Mouse (Mus musculus) MEL-GATA-1-ER (cell line): ENCODE measurements around the gene Dyrk1a.

ENCODE experiments used
- DNase-seq: peaks from one replicate; pipeline ENCODE4 v3.0.0-alpha.2; 2012; ENCODE audit warnings: low read depth; ENCODE audit errors: extremely low read depth

Gene Dyrk1a

DNA sequence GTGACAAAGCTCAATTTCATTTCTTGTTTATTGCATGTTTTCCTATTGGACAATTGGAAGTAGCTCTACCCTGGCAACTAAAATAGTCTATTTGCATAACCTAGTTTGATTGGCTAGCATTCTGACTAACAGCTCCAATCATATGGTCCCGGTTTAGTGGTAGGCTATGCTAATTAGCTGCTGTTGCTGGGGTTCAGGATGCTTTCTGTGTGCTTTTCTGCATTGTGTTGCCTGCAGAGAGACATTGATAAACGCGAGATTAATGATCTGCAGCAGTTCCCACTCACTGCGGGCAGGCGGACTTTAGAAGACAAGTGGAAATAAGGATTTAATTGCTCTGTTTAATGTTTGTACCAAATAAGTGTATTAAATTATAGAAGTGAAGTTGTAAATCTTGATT lies 62.2 kb downstream of the Dyrk1a start:
- peak; percentile 89 for DNase-seq

DNA sequence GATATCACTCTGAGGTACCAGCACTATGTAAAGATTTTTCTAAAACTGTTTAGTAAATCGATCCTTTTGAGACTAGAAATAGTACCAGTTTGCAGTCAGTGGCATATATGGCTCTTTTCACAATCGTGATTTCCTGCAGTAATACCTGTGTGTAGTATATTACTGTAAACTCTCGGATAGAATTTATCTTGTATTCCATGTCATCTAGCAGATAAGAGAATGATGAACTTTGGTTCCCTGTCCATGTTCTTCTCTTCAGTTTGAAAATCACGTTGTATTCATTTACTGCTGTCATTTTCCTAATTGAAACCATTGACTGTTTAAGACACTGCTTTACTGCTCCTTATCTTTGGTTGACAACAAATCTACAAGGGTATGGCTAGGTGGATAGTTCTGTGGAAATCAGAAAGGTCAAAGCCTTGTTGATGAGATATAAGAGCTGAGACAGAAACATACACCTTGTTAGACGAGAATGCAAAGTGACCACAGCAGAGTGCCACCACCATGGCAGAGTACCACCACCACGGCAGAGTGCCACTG lies 62.7 kb downstream of the Dyrk1a start:
- DNase-seq, result no peak

DNA sequence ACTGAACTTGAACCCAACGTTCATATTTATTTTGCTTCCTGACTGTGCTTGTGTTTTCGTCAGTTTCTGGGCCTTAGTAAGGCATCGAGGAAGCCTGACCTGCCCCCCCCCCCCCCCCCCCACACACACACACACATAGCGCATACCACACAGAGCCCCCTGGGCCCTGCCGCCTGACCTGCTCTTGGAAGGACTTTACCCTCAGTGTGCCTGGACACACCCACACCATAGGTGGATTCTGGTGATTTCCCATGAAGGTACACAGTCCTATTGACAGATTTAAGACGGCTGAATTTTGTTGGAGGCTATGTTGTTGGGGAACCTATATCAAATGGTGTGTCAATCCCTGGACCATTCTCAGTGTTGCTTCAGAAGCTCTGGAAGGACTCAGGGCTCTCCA lies 63.2 kb downstream of the Dyrk1a start:
- DNase-seq, result no peak

DNA sequence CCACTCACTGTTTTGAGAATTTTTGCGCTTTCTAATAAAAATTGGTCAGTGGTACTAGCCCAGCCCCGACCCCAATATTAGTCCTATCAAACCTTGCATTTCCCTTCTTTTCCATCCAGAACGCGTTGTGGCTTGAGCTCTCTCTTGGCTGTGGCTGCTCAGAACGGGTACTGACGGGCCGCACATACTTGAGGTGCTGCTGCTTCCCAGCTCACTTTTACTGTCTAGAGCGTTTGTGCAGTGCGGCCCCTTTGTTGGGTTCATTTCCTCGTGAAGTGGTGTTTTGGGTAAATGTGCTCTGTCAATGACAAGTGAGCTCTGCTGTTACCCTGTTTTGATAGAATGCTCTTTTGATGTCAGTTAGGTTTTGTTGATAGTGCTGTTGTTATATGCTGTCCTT lies 67.6 kb downstream of the Dyrk1a start:
- no peak for DNase-seq

DNA sequence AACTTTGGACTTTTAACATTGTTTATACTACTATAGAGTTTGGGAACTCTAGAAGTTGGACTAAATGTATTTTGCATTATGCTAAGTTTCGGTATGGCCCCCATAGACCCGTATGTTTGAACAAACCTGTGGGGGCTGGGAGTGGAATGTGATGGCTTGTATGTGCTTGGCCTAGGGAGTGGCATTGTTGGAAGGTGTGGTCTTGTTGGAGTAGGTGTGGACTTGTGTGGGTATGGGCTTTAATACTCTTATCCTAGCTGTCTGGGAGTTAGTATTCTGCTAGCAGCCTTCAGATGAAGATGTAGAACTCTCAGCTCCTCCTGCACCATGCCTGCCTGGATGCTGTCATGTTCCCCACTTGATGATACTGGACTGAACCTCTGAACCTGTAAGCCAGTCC lies 72.0 kb downstream of the Dyrk1a start:
- no peak for DNase-seq

DNA sequence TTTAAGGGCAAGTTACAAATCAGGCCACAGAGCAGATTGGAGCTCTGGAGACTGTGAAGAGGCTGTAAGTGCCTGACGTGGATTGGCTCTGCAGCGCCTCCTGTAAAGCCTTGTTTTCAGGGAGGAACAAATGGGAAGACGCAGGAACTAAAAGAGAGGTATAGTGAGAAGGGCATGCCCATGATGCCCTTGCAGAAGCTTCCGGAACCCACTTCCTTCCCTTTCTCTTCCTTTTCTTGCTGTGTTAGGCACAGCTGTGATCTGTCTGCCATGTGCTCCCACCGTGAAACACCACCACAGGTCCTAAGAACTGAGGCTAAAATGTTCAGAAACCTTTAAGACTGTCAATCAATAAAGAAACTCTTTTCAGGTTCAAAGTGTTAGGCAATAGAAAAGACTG lies 77.3 kb downstream of the Dyrk1a start:
- DNase-seq, result no peak

DNA sequence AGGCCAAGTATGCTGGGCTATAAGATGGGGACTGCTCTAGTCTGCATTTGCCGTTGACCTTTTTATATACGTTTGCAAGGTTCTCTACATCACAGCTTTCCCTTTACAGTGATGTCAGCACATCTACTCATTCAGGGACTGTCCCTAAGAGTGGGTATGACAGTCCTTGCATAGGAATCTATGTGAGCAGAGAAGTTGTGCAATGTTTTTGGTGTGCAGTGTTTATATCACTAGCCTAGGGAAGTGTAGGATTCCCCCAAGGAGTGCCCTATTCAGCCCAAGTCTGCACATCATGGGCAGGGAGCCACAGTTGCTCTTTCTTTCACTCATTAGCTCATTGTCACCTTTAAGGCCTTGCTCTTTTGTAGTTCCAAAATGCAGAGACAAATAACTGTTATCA lies 78.1 kb downstream of the Dyrk1a start:
- no peak for DNase-seq

DNA sequence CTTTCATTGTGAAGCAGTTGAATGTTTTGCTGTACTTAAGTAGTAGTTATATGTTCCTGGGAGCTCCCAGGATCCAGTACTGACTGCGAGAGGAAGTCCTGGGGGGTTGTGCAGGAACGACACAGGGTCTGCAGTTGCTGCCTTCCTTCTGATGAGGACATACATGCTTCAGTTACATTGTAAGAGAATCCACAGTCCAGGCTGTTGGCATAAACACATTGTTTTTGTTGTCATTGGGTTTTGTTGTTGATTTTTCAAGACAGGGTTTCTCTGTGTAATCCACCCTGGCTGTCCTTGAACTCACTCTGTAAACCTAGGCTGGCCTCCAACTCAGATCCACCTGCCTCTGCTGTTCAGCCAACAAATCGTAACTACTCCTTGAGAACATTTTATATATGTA lies 80.1 kb downstream of the Dyrk1a start:
- DNase-seq, result no peak

DNA sequence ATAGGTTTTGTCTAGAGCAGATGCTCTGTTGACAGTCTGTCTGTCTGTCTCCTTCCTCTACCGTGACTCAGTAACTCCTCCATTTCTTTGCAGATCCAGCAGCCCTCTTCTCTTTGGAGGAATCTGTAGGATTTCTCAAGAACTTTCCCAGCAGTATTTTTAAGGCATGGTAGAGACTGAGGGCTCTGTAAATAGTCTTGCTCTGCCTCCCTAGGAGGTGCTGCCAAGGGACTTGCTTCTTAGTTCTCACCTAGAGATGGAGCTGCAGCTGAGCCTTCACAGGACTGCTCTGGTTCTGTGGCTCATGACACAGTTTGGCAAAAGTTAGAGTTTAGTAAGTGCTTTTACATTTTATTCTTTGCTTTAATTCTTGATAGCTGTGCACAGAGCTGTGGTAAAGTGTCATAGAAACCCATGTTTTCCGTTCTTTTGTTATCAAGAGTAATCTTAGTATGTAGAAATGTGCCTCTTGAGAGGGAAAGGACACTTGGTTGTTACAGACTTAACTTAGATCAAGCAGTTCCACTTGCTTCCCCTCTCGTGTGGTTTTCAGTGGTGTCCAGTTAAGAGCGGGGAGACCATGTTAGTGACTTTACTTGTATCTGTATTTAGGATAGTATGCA lies 82.4 kb downstream of the Dyrk1a start:
- no peak for DNase-seq

DNA sequence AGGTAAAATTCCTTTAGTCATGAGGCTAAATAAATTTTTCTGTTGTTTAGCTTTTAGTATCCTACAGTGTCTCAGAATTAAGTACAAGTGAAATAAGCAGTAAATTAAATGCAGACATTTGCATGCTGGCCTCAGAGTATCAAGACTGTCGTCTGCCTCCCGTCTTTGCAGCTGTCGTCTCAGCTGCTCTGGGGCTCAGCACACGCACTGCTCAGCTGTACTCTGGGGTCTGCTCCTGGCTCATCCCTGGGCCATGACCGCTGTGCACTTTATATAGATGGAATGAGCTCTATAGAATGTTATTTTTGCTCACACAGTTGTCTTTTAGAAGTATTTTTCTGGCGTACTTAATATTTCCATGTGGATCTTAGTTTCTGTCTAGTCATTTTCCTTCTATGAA lies 85.3 kb downstream of the Dyrk1a start:
- no peak for DNase-seq

DNA sequence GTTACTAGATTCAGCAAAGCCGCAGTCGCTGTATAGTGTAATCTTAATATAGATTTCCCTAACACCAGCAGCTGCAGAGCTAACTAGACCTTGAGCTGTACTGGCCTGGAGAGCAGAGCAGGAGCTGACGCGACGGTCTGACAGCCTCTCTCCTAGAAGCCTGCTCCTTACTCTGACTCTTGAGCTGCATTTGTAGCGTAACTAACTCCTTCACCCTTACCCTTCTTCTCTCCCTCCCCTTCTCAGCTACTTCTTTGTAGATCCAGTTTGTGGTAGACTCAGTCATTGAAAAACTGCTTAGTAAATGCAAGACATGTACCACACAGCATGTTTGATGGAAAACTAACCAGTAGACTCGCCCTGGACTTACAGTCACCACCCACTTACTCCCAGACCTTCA lies 87.1 kb downstream of the Dyrk1a start:
- DNase-seq, result no peak

DNA sequence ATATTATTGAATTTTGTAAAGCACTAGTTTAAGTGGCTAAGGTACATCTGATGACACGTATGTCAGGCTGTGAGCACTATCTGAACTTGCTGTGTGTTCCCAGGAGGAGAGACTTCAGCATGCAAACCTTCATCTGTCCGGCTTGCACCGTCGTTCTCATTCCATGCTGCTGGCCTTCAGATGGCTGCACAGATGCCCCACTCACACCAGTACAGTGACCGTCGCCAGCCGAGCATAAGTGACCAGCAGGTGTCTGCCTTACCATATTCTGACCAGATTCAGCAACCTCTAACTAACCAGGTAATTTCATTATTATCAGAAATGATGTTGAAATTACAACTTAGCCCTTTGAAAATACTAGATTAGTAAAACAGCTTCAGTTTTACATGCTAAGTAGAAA lies 89.6 kb downstream of the Dyrk1a start:
- DNase-seq, result no peak

DNA sequence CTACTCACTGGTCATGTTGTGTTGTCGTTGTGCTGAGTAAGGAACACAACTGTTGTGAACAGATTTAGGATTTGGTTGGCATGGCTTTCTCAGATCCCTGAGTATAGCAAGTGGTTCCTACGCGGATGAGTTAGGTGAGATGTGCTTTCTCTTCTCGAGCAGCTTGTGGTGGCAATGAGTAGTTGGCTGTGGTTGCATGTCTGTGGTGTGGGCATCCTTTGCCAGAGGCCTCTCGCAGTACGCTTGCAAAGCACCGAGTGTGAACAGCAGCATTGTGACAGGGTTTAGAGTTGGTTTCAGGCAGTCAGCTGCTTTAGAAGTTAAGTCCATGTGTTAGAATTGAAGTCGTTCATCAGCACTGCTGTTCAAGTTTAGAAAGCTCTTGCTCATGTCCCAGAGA lies 90.4 kb downstream of the Dyrk1a start:
- DNase-seq, result no peak

DNA sequence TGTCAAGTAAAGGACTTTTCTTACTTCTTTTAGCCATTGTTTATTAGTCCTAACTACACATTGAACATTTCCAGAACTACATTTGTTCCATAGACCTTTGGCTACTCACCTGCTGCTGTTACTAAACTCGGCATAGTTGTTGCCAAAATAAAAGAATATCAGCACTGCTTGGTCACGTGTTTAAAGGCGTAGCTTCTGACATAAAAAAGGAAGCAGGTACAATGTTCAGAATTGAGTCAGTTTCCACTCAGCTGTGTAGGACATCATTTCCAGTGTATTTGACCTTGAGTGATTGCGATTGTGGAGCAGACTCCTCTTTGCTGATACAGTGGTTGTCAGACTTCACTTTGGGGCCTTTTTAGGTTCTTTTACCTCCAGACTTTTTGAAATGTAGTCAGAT lies 97.7 kb downstream of the Dyrk1a start:
- DNase-seq, result no peak

DNA sequence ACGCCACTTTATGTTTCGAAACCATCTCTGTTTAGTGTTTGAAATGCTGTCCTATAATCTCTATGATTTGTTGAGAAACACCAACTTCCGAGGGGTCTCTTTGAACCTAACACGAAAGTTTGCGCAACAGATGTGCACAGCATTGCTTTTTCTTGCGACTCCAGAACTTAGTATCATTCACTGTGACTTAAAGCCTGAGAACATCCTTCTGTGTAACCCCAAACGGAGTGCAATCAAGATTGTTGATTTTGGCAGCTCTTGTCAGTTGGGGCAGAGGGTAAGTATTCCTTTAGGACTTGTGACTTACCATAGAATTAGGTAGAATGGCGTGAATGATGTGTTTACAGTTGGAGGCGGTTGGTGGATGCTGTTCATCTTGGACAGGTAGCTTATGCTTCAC lies 101.5 kb downstream of the Dyrk1a start:
- no peak for DNase-seq

DNA sequence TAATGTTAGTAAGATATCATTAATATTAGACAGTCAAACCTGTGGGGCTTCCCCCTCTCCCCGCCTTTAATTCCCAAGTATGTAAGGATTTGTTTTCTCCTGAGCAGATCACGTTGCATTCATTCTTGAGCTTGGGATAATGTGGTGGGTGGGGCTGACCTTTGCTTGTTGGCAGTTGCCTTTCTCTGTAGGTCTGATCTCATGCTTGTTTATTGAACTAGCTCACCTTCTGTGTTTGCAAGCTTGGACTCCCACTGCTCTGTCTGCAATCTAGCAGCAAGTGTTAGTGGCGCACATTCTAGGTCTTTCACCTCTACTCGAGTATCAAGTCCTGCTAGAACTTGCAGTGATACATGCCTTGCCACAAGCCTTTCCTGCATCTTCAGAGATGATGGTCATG lies 111.1 kb downstream of the Dyrk1a start:
- DNase-seq, result no peak

DNA sequence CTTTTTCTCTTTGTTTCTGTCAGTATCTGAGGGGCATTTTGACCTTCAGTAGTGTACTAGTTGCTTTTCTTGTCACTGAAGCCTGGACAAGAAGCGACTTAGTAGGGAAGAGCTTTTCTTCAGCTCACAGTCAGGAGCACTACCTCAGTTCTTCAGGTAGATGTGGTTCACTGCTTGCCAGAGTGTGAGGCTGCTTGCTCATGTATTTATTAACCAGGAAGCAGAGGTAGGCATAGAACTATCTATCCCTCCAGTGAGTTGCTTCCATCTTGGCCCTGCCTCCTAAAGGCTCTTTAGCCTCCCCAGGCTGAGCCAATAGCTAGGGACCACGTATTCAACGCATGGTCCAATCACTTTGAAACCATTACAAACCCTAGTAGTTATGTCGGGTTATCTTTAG lies 112.0 kb downstream of the Dyrk1a start:
- no peak for DNase-seq

DNA sequence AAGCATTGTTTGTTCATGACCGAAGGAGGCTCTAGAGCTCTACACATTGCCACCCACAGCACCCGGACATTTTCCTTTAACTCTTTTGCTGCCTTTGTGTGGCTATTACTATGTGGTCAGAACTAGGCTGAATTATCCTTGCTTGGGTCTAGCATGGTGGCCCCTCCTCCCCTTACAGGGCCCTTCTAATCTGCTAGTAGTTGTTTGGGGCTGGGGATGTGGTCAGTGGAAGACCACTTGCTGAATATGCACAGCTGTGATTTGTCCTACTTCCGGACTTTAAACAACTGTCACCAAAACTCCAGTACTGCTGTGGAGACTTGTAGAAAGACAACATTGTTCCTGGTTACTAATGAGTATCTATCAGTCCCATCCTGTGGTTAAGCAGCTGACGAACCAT lies 114.2 kb downstream of the Dyrk1a start:
- DNase-seq, result no peak

DNA sequence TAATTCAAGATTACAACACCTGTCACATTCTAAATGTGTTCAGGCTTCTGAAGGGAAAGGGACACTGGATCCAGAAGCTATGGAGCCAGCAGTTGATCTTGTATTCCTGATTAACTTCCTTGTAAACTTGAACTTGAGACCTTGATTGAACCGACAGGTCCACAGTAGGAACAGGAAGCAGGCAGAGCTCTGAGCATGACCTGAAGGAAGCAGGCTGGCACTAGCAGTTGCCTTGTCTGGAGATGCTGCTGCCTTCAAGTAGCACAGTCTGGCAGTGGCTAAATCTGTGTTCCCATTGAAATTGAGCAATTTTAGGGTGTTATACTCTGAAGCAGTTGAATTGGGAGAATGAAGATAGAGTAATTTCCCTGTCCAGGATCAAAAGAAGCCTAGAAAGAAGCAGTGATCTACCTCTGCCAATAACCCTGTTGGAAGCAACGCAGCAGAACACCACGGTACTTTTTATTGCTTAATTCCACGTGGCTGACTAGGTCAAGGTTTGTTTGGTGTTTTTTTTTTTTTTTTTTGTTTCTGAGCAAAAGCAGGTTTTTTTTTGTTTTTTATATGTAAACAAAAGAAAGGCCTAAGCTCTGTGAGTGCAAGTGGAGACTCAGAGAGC lies 124.0 kb downstream of the Dyrk1a start:
- DNase-seq, result no peak

DNA sequence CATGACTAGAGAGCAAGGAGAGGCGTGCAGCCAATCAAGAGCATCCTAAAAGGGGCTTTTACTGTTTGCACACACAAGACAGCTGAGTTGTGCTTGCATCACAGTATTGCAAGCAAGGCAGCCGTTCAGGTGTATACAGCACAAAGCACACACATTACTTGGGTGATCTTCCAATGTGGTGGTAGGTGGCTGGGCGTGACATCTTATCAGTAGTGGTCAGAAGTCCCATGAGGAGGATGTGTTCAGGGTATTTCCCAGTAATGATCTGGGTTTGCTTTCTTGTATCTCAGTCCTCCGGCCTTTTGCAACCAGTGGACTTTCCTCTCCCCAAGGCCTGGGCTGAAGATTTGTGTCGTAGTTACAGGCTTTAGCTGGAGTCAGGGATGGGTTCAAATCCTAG lies 127.7 kb downstream of the Dyrk1a start:
- peak; percentile 12 for DNase-seq

DNA sequence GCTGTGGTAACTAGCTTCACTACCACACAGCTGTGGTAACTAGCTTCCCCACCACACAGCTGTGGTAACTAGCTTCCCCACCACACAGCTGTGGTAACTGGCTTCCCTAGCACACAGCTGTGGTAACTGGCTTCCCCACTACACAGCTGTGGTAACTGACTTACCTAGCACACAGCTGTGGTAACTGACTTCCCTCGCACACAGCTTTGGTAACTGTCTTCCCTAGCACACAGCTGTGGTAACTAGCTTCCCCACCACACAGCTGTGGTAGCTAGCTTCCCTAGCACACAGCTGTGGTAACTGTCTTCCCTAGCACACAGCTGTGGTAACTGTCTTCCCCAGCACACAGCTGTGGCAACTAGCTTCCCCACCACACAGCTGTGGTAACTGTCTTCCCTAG lies 128.4 kb downstream of the Dyrk1a start:
- peak; percentile 20 for DNase-seq

DNA sequence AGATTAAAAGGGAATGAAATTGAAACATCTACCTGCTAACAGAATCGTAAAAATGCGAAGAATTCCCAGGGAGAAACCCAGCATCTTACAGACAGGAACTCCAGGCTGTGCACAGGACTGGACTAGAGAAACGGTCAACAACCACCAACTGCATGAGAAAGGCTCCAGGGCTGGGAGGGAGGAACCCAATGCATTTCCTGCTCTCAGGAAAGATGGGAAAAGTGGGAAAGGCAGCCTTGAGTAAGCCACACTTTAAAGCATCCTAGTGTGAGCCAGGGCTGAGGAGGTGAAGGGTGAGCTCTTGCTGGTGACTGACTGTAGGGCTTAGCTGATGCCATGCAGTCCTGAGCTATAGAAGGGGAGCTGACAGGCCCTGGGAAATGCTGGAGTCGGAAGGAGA lies 131.3 kb downstream of the Dyrk1a start:
- DNase-seq, result no peak

DNA sequence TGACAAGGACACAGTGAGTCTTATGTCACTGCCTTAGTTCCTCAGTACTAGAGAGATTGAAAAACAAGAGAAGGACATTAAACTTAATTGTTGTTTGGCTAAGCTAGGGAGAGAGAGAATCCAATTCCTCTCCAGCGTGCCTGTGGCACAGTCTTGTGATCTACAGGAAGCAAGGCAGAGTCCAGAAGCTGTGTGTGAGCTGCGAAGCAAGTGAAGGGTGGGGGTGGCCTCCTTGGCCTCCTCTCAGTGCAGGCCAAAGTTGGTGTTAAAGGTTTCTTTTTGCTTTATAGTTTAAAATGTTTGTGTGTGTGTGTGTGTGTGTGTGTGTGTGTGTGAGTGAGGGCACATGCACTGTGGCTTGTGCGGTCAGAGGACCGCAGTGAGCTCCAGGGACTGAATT lies 132.2 kb downstream of the Dyrk1a start:
- no peak for DNase-seq
